Mouse (Mus musculus): ENCODE results near the gene Nid2. TPM values are rescaled to one million over a fixed set of nuclear protein-coding genes. Genes with fewer than 3 reads are reported as not detected.

The Nid2 gene
- polyA plus RNA-seq, 1 experiment from 2014 or later = 28.4 TPM

DNA sequence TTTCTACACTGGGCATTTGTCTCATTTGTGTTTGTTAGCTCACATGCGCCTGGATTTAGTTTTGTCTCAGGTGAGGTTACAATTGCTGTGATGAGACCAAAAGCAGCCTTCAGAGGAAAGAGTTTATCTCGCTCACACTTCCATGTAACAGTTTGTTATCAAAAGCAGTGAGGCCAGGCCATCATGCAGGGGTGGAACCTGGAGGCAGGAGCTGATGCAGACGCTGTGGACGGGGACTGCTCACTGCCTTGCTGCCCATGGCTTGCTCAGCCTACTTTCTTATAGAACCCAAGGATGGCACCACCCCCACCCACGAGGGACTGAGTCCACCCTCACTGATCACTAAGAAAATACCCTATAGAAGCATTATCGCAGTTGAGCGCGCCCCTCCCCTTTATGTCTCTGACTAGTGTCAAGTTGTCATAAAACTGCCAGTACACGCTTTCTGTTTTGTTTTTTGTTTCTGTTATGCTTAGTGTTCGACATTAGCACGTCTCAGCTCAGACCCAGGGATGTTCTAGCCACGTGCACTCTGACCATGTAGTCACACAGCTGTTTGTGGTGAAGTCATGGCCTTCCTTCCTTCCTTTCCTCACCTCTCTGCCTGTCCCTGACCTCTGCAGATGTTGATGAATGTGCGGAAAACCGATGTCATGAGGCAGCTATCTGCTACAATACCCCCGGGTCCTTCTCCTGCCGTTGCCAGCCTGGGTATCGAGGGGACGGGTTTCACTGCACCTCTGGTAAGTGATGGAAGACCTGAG lies 45.7 kb downstream of the Nid2 start:
- no peak overlapping the region for H3K4me2 ChIP-seq (ENCODE audit: low read length)
- no peak overlapping the region for H3K4me3 ChIP-seq (replicated peaks; ENCODE audit: low read length)
- H3K27ac ChIP-seq (ENCODE audit: low read length) = no peak overlapping the region
- H3K4me1 ChIP-seq (replicated peaks; ENCODE audit: control insufficient read depth, insufficient read depth, low read length) = no peaks in the 10 kb centered on the region
- no peak for ATAC-seq
- H3K9ac ChIP-seq (replicated peaks; ENCODE audit: low read depth, low read length) = no peak overlapping the region
- no peaks in the 10 kb centered on the region for H3K27me3 ChIP-seq (replicated peaks; ENCODE audit: control insufficient read depth, insufficient read depth, low read length)
- H3K9me3 ChIP-seq (ENCODE audit: control insufficient read depth, low read length) = no peaks in the 10 kb centered on the region
- 88% methylated on average over 18 of the region's 18 CpGs for WGBS
- H3K36me3 ChIP-seq (ENCODE audit: control insufficient read depth, insufficient read depth) = no peaks in the 10 kb centered on the region

DNA sequence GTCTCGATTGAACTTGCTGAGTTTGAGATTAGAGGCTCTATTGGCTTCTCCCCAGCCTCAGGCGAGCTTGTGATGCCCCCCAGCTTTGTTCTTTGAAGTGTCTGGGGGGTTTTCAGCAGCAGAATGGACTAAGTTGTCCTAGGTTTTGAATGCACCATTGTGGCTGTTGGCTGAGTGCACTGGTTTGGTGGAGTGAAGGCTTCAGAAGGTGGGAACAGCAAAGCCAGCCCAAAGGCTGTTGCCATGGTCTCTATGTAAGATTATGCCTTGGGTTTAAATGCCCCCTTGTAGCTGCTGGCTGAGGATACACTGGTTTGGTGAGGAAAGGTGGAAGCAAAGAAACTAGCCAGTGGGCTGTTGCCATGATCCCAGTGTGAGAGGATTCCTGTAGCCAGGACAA lies 49.4 kb downstream of the Nid2 start:
- no peaks in the 10 kb centered on the region for H3K36me3 ChIP-seq (ENCODE audit: control insufficient read depth, insufficient read depth)
- H3K4me3 ChIP-seq (replicated peaks; ENCODE audit: low read length) = no peak overlapping the region
- H3K9ac ChIP-seq (replicated peaks; ENCODE audit: low read depth, low read length) = no peak overlapping the region
- no peaks in the 10 kb centered on the region for H3K27me3 ChIP-seq (replicated peaks; ENCODE audit: control insufficient read depth, insufficient read depth, low read length)
- H3K27ac ChIP-seq (ENCODE audit: low read length) = no peak overlapping the region
- ATAC-seq = no peak
- 48% methylated on average over 2 of the region's 2 CpGs for WGBS
- no peak overlapping the region for H3K4me2 ChIP-seq (ENCODE audit: low read length)
- peaks cover 9% of the 10 kb centered on the region; the same call in 1 of the 2 replicates for H3K4me1 ChIP-seq (replicated peaks; ENCODE audit: control insufficient read depth, insufficient read depth, low read length)
- no peaks in the 10 kb centered on the region for H3K9me3 ChIP-seq (ENCODE audit: control insufficient read depth, low read length)

DNA sequence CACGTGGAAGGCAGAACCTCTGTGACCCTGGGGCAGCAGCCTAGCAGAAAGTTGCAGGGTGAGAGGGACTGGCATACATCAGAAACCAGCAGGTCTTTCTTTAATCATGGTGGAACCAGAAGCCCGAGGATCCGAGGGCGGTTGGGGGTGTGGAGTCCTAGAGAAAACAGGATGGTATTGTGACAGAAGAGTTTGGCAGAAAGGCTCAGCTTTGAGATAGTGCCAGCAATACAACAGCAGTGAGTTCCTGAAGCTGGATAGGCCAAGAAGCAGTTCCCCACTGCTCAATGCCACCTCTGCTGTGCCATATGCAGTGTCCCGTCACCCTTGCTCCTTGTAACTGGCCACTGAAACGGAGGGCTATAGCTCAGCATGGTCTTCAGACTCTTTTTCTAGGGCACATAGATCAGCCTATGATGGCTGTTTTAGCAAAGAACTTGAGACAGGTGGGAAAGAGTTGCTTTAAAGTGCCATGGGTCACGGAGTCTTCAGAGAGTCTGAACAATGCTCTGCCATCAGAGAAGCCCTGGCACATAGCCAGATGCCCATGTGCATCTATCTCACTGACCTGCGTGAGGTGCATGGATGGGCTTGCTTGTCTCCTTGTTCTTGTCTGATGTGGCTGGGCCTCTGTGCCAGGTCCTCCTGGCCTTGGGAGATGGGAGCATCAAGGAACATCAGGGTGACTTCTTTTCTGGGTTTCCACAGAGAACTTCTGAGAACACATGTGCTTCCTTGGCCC lies 50.6 kb downstream of the Nid2 start:
- WGBS = 77% methylated on average over 8 of the region's 8 CpGs
- no peak overlapping the region for H3K4me3 ChIP-seq (replicated peaks; ENCODE audit: low read length)
- no peak overlapping the region for H3K9ac ChIP-seq (replicated peaks; ENCODE audit: low read depth, low read length)
- no peaks in the 10 kb centered on the region for H3K27me3 ChIP-seq (replicated peaks; ENCODE audit: control insufficient read depth, insufficient read depth, low read length)
- no peak overlapping the region for H3K27ac ChIP-seq (ENCODE audit: low read length)
- peak; percentile 28; the same call in 1 of the 2 replicates for ATAC-seq
- H3K4me1 ChIP-seq (replicated peaks; ENCODE audit: control insufficient read depth, insufficient read depth, low read length) = peaks cover 9% of the 10 kb centered on the region; the same call in 1 of the 2 replicates
- no peak overlapping the region for H3K4me2 ChIP-seq (ENCODE audit: low read length)
- H3K36me3 ChIP-seq (ENCODE audit: control insufficient read depth, insufficient read depth) = no peaks in the 10 kb centered on the region
- H3K9me3 ChIP-seq (ENCODE audit: control insufficient read depth, low read length) = no peaks in the 10 kb centered on the region

DNA sequence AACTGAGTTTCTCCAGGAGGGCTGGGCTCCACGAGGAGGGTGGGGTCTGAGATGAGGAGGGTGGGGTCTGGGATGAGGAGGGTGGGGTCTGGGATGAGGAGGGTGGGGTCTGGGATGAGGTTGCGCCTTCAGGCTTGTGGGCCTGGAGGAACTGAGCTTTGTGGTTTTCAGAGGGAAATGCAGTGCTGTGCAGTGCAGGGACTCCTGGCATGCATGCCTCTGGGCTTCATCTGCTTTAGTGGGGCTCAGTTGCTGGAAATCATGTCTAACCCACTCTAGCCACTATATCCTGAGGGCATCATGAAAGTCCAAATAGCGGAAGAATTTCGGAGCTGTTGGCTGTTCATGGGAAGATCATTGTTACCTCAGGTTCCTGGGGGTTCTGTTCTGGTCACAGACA lies 52.2 kb downstream of the Nid2 start:
- Histone ChIP-seq H3K36me3 (ENCODE audit: control insufficient read depth, insufficient read depth) (no peaks in the 10 kb centered on the region), H3K27me3 (replicated peaks; ENCODE audit: control insufficient read depth, insufficient read depth, low read length) (no peaks in the 10 kb centered on the region), H3K27ac (ENCODE audit: low read length) (no peak overlapping the region), H3K4me1 (replicated peaks; ENCODE audit: control insufficient read depth, insufficient read depth, low read length) (peaks cover 9% of the 10 kb centered on the region; the same call in 1 of the 2 replicates), H3K4me3 (replicated peaks; ENCODE audit: low read length) (no peak overlapping the region), H3K9me3 (ENCODE audit: control insufficient read depth, low read length) (no peaks in the 10 kb centered on the region), H3K9ac (replicated peaks; ENCODE audit: low read depth, low read length) (no peak overlapping the region), H3K4me2 (ENCODE audit: low read length) (no peak overlapping the region)
- ATAC-seq = no peak
- 51% methylated on average over 4 of the region's 4 CpGs for WGBS

DNA sequence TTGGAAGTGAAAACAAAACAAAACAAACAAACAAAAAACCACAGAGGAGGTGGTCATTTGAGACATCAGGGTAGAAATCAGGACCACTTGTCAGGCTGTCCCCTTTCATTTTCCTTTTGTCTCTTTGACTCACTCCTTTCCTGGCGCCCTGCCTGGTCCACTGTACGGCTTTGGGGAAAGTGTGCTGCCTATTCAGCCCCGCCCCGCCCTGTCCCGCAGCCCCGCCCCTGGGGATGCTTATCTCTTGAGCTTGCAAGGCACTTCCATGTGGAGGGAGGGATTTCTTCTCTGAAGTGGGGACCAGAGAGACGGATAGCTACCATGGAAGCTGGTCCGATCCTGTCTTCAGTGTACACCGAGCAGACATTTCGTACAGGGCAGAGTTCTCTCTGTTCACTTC lies 52.6 kb downstream of the Nid2 start:
- H3K9me3 ChIP-seq (ENCODE audit: control insufficient read depth, low read length) = no peaks in the 10 kb centered on the region
- WGBS = 47% methylated on average over 10 of the region's 10 CpGs
- no peak overlapping the region for H3K4me2 ChIP-seq (ENCODE audit: low read length)
- ATAC-seq = no peak
- H3K27me3 ChIP-seq (replicated peaks; ENCODE audit: control insufficient read depth, insufficient read depth, low read length) = no peaks in the 10 kb centered on the region
- H3K36me3 ChIP-seq (ENCODE audit: control insufficient read depth, insufficient read depth) = no peaks in the 10 kb centered on the region
- no peak overlapping the region for H3K27ac ChIP-seq (ENCODE audit: low read length)
- H3K9ac ChIP-seq (replicated peaks; ENCODE audit: low read depth, low read length) = no peak overlapping the region
- H3K4me3 ChIP-seq (replicated peaks; ENCODE audit: low read length) = no peak overlapping the region
- peaks cover 9% of the 10 kb centered on the region; the same call in 1 of the 2 replicates for H3K4me1 ChIP-seq (replicated peaks; ENCODE audit: control insufficient read depth, insufficient read depth, low read length)

DNA sequence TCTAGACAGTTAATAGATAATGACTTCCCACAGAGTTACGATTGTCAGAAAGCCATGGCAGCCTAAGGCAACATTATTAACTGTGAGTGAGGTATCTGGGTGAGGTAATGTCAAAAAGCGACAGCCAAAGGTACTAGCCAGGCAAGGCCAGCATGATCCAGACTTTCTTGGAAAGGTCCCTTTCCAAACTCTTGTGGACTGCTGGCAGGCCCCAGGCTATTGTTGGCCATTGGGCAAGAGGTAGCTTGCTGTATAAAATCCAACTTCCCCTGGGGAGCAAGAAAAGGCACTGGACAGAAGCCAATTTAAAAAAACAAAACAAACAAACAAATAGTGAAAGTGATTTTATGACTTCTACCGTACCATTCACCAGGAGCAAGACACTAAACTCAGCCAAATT lies 56.3 kb downstream of the Nid2 start:
- Histone ChIP-seq H3K4me2 (ENCODE audit: low read length) (no peak overlapping the region), H3K4me3 (replicated peaks; ENCODE audit: low read length) (no peak overlapping the region), H3K27ac (ENCODE audit: low read length) (no peak overlapping the region), H3K36me3 (ENCODE audit: control insufficient read depth, insufficient read depth) (peaks cover 3% of the 10 kb centered on the region), H3K4me1 (replicated peaks; ENCODE audit: control insufficient read depth, insufficient read depth, low read length) (peaks cover 9% of the 10 kb centered on the region; the same call in 1 of the 2 replicates), H3K9me3 (ENCODE audit: control insufficient read depth, low read length) (no peaks in the 10 kb centered on the region), H3K27me3 (replicated peaks; ENCODE audit: control insufficient read depth, insufficient read depth, low read length) (no peaks in the 10 kb centered on the region), H3K9ac (replicated peaks; ENCODE audit: low read depth, low read length) (no peak overlapping the region)
- 81% methylated on average over 3 of the region's 3 CpGs for WGBS
- ATAC-seq = no peak

DNA sequence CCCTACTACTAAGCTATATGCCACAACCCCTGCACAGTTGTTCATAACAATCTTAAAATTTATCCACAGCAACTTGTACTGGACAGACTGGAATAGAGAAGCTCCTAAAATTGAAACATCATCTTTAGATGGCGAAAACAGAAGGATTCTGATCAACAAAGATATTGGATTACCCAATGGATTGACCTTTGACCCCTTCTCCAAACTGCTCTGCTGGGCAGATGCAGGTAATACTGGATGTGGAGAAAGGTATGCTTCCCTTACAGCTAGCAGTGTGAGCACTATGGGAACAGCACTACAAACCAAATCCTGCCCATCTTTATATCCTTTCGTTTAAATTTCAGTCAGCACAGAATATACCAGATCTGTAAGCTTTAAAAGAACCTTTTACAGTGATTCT lies 56.8 kb downstream of the Nid2 start:
- no peak overlapping the region for H3K4me3 ChIP-seq (replicated peaks; ENCODE audit: low read length)
- H3K36me3 ChIP-seq (ENCODE audit: control insufficient read depth, insufficient read depth) = peaks cover 8% of the 10 kb centered on the region
- 96% methylated on average over 2 of the region's 2 CpGs for WGBS
- H3K4me1 ChIP-seq (replicated peaks; ENCODE audit: control insufficient read depth, insufficient read depth, low read length) = peaks cover 9% of the 10 kb centered on the region; the same call in 1 of the 2 replicates
- H3K9me3 ChIP-seq (ENCODE audit: control insufficient read depth, low read length) = no peaks in the 10 kb centered on the region
- no peaks in the 10 kb centered on the region for H3K27me3 ChIP-seq (replicated peaks; ENCODE audit: control insufficient read depth, insufficient read depth, low read length)
- H3K4me2 ChIP-seq (ENCODE audit: low read length) = no peak overlapping the region
- H3K9ac ChIP-seq (replicated peaks; ENCODE audit: low read depth, low read length) = no peak overlapping the region
- H3K27ac ChIP-seq (ENCODE audit: low read length) = no peak overlapping the region
- ATAC-seq = no peak

DNA sequence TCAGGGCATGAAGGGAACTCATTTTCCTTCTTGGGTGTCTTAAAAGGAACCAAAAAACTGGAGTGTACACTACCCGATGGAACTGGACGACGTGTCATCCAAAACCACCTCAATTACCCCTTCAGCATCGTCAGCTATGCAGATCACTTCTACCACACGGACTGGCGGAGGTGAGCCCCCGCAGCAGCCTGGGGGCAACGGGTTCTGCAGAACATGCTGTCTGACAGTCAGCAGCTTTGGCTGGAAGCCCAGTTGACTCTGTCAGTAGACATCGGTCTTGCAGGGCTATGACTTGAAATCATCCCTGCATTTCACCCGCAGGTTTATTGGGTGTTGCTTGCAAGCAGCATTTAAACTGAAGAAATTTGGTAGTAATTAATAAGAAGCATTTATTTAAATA lies 58.9 kb downstream of the Nid2 start:
- Histone ChIP-seq H3K4me2 (ENCODE audit: low read length) (no peak overlapping the region), H3K9me3 (ENCODE audit: control insufficient read depth, low read length) (no peaks in the 10 kb centered on the region), H3K4me1 (replicated peaks; ENCODE audit: control insufficient read depth, insufficient read depth, low read length) (no peaks in the 10 kb centered on the region), H3K4me3 (replicated peaks; ENCODE audit: low read length) (no peak overlapping the region), H3K27me3 (replicated peaks; ENCODE audit: control insufficient read depth, insufficient read depth, low read length) (no peaks in the 10 kb centered on the region), H3K9ac (replicated peaks; ENCODE audit: low read depth, low read length) (no peak overlapping the region), H3K36me3 (ENCODE audit: control insufficient read depth, insufficient read depth) (peaks cover 13% of the 10 kb centered on the region), H3K27ac (ENCODE audit: low read length) (no peak overlapping the region)
- no peak for ATAC-seq
- 54% methylated on average over 10 of the region's 10 CpGs for WGBS

DNA sequence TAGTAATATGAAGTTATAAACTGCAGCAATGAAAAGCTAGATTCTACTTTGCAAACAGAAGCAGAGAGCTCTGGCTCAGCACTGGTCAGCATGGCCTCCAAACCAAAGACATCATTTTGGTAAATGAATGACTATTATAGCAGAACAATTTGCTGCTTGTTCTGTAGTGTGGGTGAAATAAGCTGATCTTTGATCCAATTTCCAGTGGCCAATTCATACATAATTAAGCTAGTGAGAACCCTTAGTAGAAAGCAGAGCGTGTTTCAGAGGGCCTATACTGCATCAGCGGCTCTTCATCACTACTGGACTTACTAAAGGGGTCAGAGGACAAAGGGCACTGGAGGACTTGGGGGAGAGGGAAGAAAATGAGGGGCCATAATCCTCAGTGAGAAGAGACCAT lies 62.0 kb downstream of the Nid2 start:
- H3K27ac ChIP-seq (ENCODE audit: low read length) = no peak overlapping the region
- 77% methylated on average over 2 of the region's 2 CpGs for WGBS
- H3K4me3 ChIP-seq (replicated peaks; ENCODE audit: low read length) = no peak overlapping the region
- no peak for ATAC-seq
- peaks cover 27% of the 10 kb centered on the region for H3K36me3 ChIP-seq (ENCODE audit: control insufficient read depth, insufficient read depth)
- H3K9me3 ChIP-seq (ENCODE audit: control insufficient read depth, low read length) = no peaks in the 10 kb centered on the region
- no peaks in the 10 kb centered on the region for H3K4me1 ChIP-seq (replicated peaks; ENCODE audit: control insufficient read depth, insufficient read depth, low read length)
- H3K9ac ChIP-seq (replicated peaks; ENCODE audit: low read depth, low read length) = no peak overlapping the region
- H3K27me3 ChIP-seq (replicated peaks; ENCODE audit: control insufficient read depth, insufficient read depth, low read length) = no peaks in the 10 kb centered on the region
- H3K4me2 ChIP-seq (ENCODE audit: low read length) = no peak overlapping the region

Data from forebrain, embryonic 16.5 days (tissue).